Mouse (Mus musculus): ENCODE data around the gene Rps6kl1. TPM values are rescaled to one million over a fixed set of nuclear protein-coding genes. Genes with fewer than 3 reads are reported as not detected.
A peak's percentile ranks its signal among the peaks of the same experiment; 100 is the strongest.

Rps6kl1 gene
- polyA plus RNA-seq, 1 experiment: not detected

DNA sequence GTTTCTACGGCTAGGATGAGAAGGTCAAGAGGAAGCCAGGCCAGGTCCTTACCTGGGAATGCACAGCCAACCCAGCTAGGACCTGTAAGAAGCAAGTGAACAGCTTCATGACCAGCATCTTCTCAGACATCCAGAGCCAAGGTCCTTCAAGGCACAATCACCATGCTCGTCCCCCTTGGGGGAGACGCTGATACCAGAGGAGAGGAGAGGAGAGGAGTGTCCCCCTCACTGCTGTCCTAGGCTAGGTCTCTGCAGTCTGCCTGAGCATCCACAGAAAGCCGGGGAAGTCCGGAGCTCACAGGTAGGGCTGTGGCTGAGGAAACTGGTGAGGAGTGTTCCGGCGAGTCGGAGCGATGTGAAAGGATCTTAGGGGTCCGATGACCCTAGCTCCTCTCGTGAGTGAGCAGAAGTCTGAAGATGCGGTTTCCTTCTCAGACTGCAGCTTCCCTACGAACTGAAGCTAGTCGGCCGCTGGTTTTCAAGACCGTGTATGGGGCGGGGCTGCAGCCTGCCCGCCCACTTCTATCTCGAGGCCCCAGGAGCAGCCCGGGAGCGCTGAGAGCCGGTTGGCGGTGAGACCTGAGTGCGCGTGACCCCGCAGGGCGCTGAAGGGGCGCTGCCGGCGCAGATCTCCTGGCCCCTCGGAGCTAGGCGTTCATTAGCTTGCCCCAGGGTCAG, 25.9 kb upstream of the Rps6kl1 start:
- no peaks in the 10 kb centered on the region for H3K4me1 ChIP-seq (ENCODE audit: control insufficient read depth, insufficient read depth, low read length)
- no peak overlapping the region for H3K27ac ChIP-seq (ENCODE audit: insufficient read depth, low read length)
- TF ChIP-seq POLR2A (IDR thresholded peaks at IDR 0.05; ENCODE audit: low read depth, low read length) (peak; percentile 52; the same call in 1 of the 2 replicates), CTCF (IDR thresholded peaks at IDR 0.05; ENCODE audit: borderline replicate concordance, insufficient read depth, low read length) (no peak)
- peak overlapping the region; percentile 13 for H3K4me3 ChIP-seq (ENCODE audit: insufficient read depth, low read length)

DNA sequence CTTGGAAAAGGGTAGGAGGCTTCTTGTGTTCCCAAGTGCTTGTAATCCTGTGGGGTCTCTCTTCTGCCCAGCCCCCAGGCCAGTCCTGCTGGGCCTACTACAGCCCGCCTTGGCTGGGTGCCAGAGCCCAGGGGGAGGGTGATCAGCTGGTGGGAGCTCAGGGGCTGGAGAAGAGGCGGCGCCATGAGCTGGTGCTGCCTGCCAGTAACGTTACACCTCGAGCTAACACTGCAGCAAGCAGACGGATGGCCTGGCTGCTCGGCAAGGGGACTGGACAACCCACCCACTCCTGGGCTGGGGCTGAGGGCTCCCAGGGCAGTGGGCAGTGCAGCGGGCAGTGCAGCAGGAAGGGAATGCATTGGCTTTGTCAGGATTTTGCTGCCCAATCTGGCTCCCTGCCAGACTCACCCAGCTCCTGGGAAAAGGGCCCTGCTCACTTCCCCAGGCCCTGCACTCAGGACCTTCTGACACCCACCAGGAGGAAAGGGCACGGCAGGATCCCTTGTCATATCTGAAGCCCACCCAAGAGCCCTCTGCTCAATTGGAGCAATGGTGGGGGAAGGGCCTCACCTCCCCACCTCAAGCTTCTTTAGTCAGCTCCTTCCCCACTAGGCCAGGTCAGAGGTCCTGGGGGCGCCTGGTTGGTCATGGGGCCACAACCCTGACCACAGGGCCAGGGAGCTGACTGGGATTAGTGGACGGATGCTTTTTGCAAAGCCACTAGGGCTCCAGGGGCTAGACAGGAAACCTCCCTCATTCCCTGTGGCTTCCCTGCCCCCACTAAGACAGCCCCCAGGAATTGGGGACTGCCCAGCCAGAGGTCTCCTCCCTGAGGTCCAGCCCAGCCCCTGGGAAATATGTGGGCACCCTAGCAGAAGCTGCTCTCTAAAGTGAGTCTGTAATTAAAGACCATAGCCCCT, 25.1 kb upstream of the Rps6kl1 start:
- Histone ChIP-seq H3K4me1 (ENCODE audit: control insufficient read depth, insufficient read depth, low read length) (no peaks in the 10 kb centered on the region), H3K4me3 (ENCODE audit: insufficient read depth, low read length) (peak overlapping the region; percentile 13), H3K27ac (ENCODE audit: insufficient read depth, low read length) (no peak overlapping the region)
- no peak for TF ChIP-seq CTCF (IDR thresholded peaks at IDR 0.05; ENCODE audit: borderline replicate concordance, insufficient read depth, low read length)
- no peak for TF ChIP-seq POLR2A (IDR thresholded peaks at IDR 0.05; ENCODE audit: low read depth, low read length)

DNA sequence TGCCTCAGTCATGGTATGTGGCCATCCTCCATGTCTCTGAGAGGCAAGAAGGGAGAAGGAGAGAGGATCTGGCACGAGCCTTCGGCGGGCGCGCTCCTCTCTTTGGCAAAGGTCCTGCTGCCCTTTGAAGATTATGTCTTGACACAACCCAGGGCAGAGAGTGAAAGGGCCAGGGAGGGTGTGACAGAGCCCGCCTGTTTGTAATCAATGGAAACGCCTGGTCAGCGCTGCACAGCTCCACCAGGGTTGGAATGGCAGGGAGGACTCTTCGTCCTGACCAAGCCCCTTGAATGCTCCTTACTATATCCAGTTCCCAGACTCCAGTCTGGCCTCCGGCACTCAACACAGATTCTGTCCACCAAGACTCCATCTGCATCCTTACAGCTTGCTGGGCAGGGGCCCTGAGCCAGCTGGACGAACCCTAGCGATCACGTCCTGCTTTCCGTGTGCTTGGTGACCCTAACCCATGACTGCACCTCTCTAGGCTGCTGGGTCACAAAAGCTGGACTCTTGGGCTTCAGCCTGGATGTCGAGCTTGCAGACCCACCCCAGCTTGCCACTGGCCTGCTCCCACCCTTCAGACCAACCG, 24.1 kb upstream of the Rps6kl1 start:
- Histone ChIP-seq H3K4me3 (ENCODE audit: insufficient read depth, low read length) (no peak overlapping the region), H3K4me1 (ENCODE audit: control insufficient read depth, insufficient read depth, low read length) (no peaks in the 10 kb centered on the region), H3K27ac (ENCODE audit: insufficient read depth, low read length) (no peak overlapping the region)
- no peak for TF ChIP-seq POLR2A (IDR thresholded peaks at IDR 0.05; ENCODE audit: low read depth, low read length)
- no peak for TF ChIP-seq CTCF (IDR thresholded peaks at IDR 0.05; ENCODE audit: borderline replicate concordance, insufficient read depth, low read length)

GRCm38 (mm10) chr12:85174016-85174415, 23.0 kb upstream of the Rps6kl1 start:
- no peaks in the 10 kb centered on the region for H3K4me1 ChIP-seq (ENCODE audit: control insufficient read depth, insufficient read depth, low read length)
- H3K4me3 ChIP-seq (ENCODE audit: insufficient read depth, low read length): no peak overlapping the region
- no peak overlapping the region for H3K27ac ChIP-seq (ENCODE audit: insufficient read depth, low read length)
- no peak for TF ChIP-seq CTCF (IDR thresholded peaks at IDR 0.05; ENCODE audit: borderline replicate concordance, insufficient read depth, low read length)
- no peak for TF ChIP-seq POLR2A (IDR thresholded peaks at IDR 0.05; ENCODE audit: low read depth, low read length)

DNA sequence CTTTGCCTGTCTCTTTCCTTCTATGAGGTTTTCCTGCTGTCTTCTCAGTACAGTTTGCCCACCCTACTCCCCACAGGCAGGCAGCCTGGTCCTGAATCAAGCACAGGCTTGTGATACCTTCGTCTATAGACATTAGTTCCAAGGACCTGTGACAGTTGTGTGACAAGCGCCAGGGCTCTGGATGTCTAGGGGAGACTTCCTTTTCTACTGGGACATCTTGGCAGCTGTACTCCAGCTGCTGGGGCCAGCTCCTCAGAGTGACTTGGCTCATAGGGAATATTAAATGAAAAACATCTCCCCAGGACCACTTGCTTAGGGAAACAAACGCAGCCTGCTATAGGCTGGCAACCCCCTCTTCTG, 19.9 kb upstream of the Rps6kl1 start:
- no peak for TF ChIP-seq POLR2A (IDR thresholded peaks at IDR 0.05; ENCODE audit: low read depth, low read length)
- TF ChIP-seq CTCF (IDR thresholded peaks at IDR 0.05; ENCODE audit: borderline replicate concordance, insufficient read depth, low read length): no peak
- H3K4me1 ChIP-seq (ENCODE audit: control insufficient read depth, insufficient read depth, low read length): no peaks in the 10 kb centered on the region
- no peak overlapping the region for H3K27ac ChIP-seq (ENCODE audit: insufficient read depth, low read length)
- no peak overlapping the region for H3K4me3 ChIP-seq (ENCODE audit: insufficient read depth, low read length)

DNA sequence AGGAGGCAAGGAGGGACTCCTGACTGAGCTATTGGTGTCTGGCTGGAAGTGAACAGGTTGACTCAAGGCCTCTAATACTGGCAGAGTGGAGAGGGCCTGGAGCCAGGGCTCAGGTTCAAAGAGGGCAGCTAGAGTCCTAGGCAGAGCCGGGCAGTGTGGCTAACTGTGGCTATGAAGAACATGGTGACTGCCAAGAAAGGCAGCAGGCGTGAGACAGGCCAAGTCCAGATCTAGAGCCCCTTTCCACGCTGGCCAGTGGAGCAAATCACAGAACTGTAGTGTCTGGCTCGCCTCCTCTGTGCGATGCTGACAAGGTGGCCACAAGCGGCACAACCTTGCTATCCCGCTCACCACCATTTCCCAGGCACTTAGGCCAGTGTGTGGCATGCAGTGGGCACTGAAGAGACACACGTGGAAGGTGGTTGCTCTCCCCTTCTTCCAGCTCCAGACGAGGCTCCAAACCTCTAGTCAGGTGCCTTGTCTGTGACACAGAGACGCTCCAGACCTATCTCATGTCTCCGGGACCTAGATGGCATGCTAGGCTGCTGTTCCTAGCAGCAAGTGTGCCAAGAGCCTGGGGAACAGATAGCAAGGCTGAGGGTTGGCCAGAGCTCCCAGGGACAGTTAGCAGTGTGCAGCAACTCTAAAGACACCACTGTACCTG, 19.4 kb upstream of the Rps6kl1 start:
- Histone ChIP-seq H3K4me1 (ENCODE audit: control insufficient read depth, insufficient read depth, low read length) (no peaks in the 10 kb centered on the region), H3K4me3 (ENCODE audit: insufficient read depth, low read length) (no peak overlapping the region), H3K27ac (ENCODE audit: insufficient read depth, low read length) (no peak overlapping the region)
- TF ChIP-seq CTCF (IDR thresholded peaks at IDR 0.05; ENCODE audit: borderline replicate concordance, insufficient read depth, low read length) (no peak), POLR2A (IDR thresholded peaks at IDR 0.05; ENCODE audit: low read depth, low read length) (no peak)

DNA sequence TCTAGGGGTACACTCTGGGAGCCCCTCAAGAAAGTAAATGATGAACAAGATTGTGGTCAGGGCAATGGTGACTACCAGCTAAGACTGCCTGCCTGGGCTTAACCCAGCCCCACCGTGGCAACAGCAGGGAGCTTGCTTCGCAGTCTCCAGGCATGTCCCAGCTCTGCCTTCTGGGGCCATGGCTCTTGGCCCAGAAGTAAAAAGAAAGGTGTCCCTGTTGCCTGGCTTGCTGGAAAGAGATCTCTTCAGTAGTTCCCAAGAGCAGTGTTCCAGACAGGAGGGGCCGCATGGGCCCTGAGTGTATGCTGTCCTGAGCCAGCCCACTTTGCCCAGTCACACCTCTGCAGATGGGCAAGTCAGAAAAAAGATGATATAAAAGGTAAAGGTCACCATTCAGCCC, 18.8 kb upstream of the Rps6kl1 start:
- no peak overlapping the region for H3K4me3 ChIP-seq (ENCODE audit: insufficient read depth, low read length)
- no peaks in the 10 kb centered on the region for H3K4me1 ChIP-seq (ENCODE audit: control insufficient read depth, insufficient read depth, low read length)
- no peak for TF ChIP-seq CTCF (IDR thresholded peaks at IDR 0.05; ENCODE audit: borderline replicate concordance, insufficient read depth, low read length)
- TF ChIP-seq POLR2A (IDR thresholded peaks at IDR 0.05; ENCODE audit: low read depth, low read length): no peak
- H3K27ac ChIP-seq (ENCODE audit: insufficient read depth, low read length): no peak overlapping the region

GRCm38 (mm10) chr12:85169117-85169858, 18.2 kb upstream of the Rps6kl1 start:
- no peak overlapping the region for H3K4me3 ChIP-seq (ENCODE audit: insufficient read depth, low read length)

DNA sequence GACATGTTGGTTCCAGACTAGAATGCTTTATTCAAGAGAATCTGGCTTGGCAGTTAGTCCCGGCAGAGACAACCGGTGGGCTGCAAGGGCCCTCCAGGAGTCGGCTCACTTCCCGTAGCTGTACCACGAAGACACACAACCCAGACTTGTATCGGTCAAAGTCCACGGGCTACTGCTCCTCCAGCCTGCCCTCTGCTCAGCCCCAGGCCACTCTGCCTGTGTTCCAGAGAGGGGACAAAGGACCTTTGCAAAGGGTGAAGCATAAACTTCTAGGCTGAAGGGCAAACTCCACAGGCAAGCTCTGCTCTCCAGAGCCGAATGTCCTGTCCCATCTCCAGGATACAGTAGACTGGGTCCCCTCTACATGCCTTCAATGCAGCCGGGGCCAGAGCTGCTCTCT, 15.6 kb upstream of the Rps6kl1 start:
- Histone ChIP-seq H3K4me3 (ENCODE audit: insufficient read depth, low read length) (no peak overlapping the region), H3K27ac (ENCODE audit: insufficient read depth, low read length) (no peak overlapping the region), H3K4me1 (ENCODE audit: control insufficient read depth, insufficient read depth, low read length) (no peaks in the 10 kb centered on the region)
- TF ChIP-seq CTCF (IDR thresholded peaks at IDR 0.05; ENCODE audit: borderline replicate concordance, insufficient read depth, low read length): no peak
- TF ChIP-seq POLR2A (IDR thresholded peaks at IDR 0.05; ENCODE audit: low read depth, low read length): no peak

More at GRCm38 (mm10) chr12:85169117-85169858, 18.2 kb upstream of the Rps6kl1 start:
- no peak overlapping the region for H3K27ac ChIP-seq (ENCODE audit: insufficient read depth, low read length)
- H3K4me1 ChIP-seq (ENCODE audit: control insufficient read depth, insufficient read depth, low read length): no peaks in the 10 kb centered on the region
- TF ChIP-seq POLR2A (IDR thresholded peaks at IDR 0.05; ENCODE audit: low read depth, low read length) (no peak), CTCF (IDR thresholded peaks at IDR 0.05; ENCODE audit: borderline replicate concordance, insufficient read depth, low read length) (peak; percentile 84)

Measured in embryonic fibroblast, embryonic 13.5 days (primary cell).